In genomic region chr17:85038311-85038710, GRCm38 (mm10) we compare ENCODE assay signal across 17 mouse cellular contexts. TPM values are rescaled to one million over a fixed set of nuclear protein-coding genes. Genes with fewer than 3 reads are reported as not detected.
"Had no signal": no experiment of that assay in that cellular context is flagged by ENCODE, and none has a peak within 500 bp of the region (broad histone marks: within the 10 kb centered on the region; RNA-seq: fewer than 3 reads in every experiment).

No protein-coding gene starts in this region.

- H3K27ac ChIP-seq: kidney, postnatal 0 days; left cerebral cortex, adult 2 months; liver, embryonic 13.5 days; lung, embryonic 15.5 days; macrophage; midbrain, embryonic 13.5 days; stomach, postnatal 0 days had no signal

- H3K9ac ChIP-seq: liver, embryonic 13.5 days; lung, embryonic 15.5 days; midbrain, embryonic 13.5 days had no signal

- H3K9me3 ChIP-seq: liver, embryonic 13.5 days; lung, embryonic 15.5 days; midbrain, embryonic 13.5 days had no signal

- DNase-seq: kidney, postnatal 36 days; layer of hippocampus, postnatal 36 days; liver, embryonic 13.5 days; lung, adult 18-20 months; lung, postnatal 10 days; right cerebral cortex, adult 18-20 months; right cerebral cortex, postnatal 14 days; right cerebral cortex, postnatal 4 days; thymus, adult 2 months; thymus, postnatal 14 days; thymus, postnatal 4 days had no signal

- H3K27me3 ChIP-seq: liver, embryonic 13.5 days; lung, embryonic 15.5 days; midbrain, embryonic 13.5 days had no signal

- H3K36me3 ChIP-seq: liver, embryonic 13.5 days; lung, embryonic 15.5 days; midbrain, embryonic 13.5 days had no signal

- H3K4me2 ChIP-seq: liver, embryonic 13.5 days; lung, embryonic 15.5 days; midbrain, embryonic 13.5 days had no signal

- H3K4me3 ChIP-seq: left cerebral cortex, adult 2 months; liver, embryonic 13.5 days; lung, embryonic 15.5 days; midbrain, embryonic 13.5 days had no signal

- H3K4me1 ChIP-seq: midbrain, embryonic 13.5 days had no signal

- ATAC-seq: midbrain, embryonic 13.5 days had no signal

RNA-seq across cellular contexts. Expression of gene Slc3a1, which starts 10.1 kb away (rescaled TPM):
- polyA plus RNA-seq: macrophage had no signal
